Mouse (Mus musculus) cerebellum, adult 11 months (tissue): Measurements from ENCODE around the gene 1500009C09Rik.

Source experiments
- DNase-seq: peaks from one replicate; pipeline ENCODE4 v3.0.0; 2022

Gene 1500009C09Rik

DNA sequence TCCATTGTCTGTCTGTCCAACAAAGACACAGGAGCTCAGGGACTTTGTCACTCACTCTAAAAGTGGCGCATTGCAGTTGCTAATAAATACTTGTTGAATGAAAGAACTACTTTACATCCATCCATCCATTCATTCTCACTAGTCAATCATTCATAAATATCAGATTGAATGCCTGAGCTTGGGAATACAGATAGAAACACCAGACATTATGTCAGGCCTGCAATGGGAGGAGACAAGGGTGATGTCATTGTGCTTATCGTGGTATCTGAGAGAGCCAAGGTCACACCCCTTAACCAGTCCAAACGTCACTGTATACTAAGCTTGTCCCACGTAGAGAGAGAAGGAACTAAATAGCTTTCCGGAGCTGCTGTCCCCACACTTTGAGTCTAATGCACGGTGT lies at the start of gene 1500009C09Rik:
Gene 1500009C09Rik (plus strand): TSS at position 301 of the 400 bp plus-strand sequence.
- DNase-seq, result no peak

DNA sequence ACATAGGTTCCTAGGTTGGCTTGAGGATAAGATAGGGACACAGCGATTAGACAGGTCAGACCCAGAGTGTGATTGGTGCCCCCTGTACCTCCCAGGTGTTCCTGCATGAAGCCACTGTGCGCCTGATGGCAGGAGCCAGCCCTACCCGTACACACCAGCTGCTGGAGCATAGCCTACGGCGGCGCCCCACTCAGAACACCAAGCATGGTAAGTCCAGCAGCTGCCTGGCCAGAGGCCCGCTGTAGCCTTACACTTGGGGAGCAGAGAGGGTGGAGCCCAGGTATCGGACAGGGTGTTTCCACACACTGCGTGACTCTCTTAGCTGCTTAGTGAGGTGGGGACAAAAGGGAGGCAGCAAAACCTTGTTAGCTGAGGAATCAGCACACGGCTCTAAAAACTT lies 49.1 kb upstream of the 1500009C09Rik start:
- DNase-seq, result no peak

DNA sequence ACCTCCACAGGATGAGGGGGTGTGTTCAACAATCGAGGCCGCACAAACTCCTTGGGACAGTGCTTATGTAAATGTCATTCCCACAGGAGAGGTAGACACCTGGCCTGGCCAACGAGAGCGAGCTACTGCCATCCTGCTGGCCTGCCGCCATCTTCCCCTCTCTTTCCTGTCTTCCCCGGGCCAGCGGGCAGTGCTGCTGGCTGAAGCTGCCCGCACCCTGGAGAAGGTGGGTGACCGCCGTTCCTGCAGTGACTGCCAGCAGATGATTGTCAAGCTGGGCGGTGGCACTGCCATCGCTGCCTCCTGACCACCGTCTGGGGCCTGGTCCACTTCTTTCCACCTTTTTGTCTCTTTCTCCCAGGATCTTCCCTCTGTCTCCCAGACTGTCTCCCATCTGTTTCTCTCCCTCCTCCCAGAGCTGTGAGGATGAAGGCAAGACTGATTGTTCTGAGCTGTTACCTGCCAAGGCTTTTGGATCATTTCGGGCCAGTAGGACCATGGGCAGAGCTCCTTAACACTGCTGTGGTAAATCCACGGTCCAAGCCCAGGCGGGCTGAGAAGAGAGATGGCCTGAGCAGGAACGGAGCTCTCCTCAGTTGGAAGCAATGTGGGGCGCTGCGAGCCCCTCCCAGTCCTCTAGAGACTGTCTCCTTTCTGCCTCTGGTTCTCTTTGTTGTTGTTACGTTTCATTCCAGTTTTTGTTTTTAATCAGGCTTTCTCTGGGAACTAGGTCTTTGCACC lies 48.4 kb upstream of the 1500009C09Rik start:
- peak; percentile 78 for DNase-seq

DNA sequence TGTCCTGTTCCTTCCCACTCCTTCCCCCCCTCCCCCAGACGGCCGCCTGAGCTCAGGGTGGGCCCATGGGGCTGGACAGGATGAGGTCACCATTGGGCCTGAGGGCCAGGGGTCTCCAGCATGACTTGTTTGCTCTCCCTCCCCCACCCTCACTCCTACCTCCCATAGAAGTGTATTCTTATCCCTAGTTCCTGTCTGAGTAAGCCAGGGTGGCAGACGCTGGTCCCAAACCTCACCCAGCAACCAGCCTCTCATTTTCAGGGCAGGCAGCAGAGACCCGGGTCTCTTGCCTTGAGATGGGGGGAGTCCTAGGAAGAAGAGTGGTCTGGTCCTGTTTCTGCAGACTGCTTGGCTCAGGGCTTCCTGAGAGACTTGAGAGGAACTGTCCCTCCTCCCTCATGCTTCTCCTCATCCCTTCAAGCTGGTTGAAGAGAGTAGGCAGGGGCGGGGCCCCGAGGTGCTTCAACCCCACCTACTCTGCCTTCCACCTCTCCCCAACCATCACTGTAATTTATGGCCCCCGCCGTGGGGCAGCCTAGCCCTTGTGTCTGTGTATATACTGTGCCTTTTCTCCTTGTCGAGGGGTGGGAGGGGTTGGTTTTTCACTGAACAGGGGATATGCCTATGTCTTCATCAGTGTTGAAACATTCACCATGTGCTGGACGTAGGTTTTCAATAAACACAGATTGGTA lies 47.4 kb upstream of the 1500009C09Rik start:
- no peak for DNase-seq

DNA sequence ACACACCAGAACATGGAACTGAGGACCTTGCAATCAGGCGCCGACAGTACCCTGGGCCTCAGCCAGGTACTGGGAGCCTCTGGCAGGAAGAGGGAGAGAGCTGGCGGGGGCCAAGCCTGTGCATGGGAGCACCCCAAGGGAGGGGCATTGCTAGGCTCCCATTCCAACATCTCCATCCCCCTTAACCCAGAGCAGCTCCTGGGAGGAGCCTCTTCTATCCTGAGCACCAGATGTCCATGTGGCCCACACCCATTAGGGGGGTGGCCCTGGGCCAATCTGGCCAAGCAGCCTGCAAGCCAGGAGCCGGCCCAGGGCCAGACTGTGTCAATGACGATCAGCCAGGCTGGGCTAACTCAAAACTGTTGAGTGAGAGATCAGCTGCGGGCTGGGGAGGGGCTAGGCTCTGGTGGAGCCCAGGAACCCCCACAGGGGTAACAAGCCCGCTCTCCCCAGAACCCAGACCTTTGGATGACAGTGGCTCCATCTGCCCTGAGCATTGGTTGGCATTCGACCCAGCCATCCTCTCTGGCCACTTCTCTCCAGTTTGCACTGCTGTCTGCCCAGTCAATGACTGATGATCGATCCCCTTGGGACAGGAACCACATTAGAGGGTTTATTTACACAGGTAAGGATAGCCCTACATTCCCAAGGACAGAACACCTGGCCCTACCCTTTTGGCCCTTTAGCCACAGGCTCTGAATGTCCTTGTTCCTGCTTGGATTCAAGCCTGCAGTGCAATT lies 45.7 kb upstream of the 1500009C09Rik start:
- DNase-seq, result peak; percentile 94

DNA sequence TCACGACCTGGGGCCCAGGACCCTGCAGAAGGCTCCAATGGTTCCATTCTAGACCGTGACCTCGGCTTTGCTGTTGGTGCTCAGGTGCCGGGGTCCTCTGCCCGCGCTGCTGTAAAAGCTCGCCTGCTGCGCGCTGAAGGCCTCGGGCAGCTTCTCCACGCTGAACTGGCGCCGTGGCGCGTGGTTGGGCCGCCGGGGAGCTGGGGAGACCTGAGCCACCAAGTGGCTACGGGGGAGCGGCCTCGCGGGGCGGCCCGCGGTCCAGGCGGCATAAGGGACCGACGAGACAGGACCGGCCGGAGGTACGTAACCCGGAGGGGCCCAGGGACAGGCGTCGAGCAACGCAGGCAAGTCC lies 45.1 kb upstream of the 1500009C09Rik start:
- DNase-seq, result no peak

DNA sequence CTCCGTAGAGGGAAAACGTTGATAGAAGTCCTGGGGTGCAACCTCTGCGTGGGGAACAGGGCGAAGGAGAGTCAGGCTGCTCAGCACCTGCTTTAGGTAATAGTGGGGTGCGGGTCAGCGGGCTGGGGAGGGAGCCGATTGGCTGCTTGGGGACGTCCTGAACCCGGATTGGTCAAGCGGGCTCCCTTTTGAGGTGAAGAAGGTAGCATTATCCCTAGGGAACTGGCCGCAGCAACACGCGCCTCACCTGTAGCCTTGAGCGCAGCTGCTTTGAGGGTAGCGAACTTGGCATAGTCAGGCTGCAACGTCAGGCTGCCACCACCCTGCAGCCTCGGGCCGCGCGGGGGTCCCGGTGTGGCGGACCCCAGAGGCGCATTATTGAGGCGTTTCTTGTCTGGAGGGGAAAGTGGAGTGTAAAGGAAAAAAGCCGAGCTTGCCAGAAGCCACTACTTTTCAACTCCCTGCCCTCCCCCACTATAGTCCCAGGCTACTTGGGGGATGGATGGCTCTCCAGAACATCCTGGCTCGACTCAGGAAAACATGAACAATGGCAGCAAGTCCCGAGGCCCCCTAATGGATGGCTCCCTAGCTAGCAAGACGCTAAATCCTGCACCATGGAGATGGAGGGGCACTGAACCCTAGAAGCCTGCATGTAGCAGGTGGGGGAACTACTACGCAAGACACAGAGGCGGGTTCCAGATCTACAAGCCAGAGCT lies 44.5 kb upstream of the 1500009C09Rik start:
- no peak for DNase-seq

DNA sequence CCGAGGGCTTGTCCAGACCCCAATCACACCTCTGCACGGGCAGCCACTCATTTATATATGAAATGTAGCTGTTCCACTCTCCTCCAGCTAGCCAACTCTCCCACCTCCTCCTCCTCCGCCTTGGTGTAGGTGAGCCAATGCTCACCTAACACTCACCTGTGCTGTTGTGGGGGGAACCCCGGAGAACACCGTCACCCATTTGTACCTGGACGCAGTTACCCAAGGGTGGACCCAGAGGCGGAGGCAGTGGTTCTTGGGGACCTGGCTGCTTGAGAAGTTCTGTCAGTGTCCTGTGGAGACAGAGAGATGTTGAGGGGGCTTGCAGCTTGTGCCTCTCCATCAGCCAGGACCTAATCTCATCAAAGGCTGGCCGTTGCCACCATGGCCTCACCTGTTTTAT lies 43.9 kb upstream of the 1500009C09Rik start:
- DNase-seq, result no peak

DNA sequence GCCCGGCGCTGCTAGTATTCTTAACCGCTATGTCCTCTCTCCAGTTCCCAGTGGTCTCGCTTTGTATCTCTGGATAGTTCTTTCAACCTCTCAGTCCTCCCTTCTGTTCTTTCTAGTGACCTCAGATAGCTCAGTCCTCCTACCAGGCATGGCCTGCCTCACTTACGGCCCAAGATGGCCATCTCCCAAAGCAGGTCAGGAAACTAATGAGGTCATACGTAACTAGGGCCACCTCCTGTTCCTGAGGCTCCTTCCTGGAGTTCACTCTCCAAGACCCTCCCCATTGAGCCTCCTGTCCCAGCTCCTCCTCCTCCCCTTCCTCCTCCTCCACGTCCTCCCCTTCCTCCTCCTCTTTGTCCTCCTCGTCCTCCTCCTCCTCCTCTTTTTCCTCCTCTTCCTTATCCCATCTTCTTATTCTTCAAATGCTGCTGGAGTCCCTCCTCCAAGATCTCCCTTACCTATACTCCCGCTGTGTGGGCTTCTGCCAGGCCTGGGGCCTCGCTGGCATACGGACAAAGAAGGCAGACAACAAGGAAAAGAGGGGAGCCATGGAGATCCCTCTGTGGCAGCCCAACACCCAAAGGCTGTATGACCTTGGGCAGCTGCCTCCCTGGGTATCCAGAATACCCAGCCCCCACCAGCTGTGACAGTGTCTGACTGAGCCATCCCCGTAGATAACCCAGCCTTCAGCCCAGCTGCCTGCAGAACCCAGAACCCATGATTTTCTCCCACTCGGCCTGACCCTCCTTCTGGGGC lies 42.7 kb upstream of the 1500009C09Rik start:
- DNase-seq, result no peak

DNA sequence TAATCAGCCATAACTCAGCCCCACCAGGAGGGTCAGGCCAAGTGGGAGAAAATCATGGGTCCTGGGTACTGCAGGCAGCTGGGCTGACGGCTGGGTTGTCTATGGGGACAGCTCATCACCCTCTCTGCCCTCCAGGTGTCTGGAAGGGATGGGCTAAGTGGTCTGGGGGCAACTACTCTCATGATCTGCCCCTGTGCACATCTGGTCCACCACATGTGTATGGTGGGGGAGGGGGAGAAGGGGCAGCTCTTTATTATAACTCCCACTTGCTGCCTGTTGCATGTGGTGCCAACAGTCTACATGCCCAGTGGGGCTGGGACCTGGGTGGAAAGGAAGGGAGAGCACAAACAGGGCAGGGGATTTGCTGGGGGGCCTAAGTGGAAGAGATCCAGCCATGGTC lies 41.4 kb upstream of the 1500009C09Rik start:
- DNase-seq, result no peak

DNA sequence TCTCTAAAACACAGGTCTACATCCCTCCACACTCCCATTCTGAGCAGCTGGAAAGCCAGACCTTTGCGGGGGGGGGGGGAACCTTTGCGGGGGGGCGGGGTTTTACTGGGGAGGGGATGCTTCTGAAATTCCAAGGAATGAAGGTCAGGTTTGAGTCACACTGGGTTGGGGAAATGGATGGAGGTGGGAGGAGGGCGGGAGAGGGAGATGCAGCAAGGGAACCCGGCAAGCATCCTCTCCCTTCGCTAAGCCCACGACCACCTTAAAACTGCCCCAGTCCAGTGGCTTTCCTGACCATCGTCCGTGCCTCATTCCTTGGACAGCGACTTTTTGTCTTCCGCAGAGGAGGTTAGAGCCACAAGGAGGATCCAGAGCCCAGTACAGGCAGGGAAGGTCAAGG lies 40.9 kb upstream of the 1500009C09Rik start:
- DNase-seq, result no peak

DNA sequence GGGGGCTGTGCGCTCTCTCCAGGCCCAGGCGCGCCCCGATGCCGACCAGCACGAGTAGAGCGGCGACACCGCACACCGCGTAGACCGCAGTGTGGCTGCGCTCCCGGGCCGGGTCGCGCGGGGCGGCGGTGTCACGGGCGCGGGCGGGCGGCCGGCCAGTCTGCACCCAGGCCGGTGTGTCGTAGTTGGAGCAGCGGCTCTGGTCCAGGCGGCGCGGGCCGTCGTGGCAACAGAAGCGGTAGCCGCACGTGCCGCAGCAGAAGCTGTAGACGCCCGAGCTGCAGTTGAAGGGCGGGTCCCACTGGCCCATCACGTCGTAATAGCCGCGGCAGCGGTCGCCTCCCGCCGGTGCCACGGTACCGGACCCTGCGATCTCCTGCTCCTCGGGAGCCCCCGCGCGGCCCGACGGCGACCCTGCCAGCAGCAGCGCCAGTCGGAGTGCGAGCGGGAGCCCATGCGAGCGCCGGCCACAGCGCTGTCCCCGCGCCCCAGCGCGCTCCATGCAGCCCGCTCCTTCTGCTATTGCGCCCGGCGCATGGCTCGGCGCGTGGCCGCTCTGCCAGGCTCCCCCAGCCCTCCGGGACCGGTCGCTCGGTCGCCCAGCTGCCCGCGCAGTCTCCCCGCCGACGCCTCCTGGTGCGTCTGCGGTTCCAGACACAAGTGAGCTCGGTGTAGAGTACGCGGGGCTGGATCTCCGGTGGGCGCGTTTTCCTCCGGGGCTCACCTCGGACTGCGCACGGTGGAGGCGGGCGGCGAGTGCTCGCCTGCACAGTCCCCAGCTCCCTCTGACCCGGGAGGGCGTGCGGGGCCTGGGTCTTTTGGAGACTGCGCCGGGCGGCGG lies 40.1 kb upstream of the 1500009C09Rik start:
- DNase-seq, result peak; percentile 65

DNA sequence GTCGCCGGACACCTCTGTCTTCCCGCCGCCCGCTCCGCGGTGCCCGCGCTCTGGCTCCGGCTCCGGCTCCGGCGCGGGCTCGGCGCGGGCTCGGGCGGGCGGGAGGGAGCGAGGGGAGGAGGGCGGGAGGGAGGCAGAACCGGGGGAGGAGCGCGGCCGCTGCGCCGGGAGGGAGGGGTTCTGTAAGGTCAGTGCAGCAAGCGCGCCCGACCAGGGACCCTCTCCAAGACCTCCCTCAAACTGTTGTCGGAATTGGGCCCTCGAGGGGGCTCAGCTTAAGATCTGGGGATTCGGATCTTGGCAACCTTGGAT lies 39.5 kb upstream of the 1500009C09Rik start, which contains the start of gene Shisa8:
Gene Shisa8 (minus strand): TSS at position 64 of the 312 bp plus-strand sequence.
- DNase-seq, result no peak

DNA sequence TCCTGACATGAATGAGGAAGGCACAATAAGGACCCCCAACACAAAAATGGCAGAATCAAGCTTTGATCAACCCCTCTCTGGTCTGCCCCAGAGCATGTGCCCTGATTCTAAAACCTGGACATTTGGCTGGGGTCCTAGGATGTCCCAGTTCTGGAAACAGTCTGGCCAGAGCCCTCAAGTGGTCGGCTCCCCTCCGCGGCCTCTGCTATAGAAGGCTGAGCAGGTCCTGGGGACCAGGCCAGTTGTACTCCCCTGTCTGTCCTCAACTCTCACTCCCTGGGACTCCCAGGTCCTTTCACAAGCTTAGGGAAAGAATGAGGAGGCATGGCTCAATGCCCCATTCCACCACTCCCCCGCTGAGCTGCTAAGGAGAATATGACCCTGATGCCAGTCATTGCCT lies 39.0 kb upstream of the 1500009C09Rik start:
- DNase-seq, result no peak

DNA sequence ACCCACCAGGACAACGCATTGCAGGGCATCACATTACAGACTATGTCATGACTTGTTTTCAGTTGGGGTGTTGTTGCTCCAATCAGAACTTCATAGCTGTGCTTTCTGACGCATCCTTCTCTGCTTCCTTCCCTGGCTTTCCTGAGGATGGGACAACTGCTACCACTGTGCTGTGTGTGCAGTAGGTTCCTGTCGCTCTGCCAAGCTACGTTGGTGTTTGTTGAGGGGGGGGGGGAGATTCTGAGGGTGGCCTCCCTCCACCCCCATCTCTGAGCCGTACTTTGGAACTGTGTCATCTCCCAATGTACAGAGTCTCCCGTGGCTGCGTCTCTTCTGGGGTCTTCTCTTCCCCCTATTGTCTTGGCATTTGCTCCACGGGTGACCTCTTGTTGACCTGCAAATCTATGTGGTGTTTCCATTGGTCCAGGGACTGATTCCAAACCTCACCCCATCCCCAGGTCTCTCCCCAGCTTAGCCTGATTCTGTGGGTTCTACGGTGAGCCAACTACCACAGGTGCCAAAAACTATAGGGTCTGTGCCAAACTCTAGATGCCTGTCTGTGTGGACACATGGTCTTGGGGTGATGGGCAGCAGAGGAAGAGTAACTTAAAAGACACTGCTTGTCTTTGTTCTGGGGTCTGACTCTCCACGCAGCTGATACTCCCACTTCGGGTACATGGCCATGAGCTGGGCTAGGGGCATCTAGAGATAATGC lies 36.7 kb upstream of the 1500009C09Rik start:
- DNase-seq, result peak; percentile 69

DNA sequence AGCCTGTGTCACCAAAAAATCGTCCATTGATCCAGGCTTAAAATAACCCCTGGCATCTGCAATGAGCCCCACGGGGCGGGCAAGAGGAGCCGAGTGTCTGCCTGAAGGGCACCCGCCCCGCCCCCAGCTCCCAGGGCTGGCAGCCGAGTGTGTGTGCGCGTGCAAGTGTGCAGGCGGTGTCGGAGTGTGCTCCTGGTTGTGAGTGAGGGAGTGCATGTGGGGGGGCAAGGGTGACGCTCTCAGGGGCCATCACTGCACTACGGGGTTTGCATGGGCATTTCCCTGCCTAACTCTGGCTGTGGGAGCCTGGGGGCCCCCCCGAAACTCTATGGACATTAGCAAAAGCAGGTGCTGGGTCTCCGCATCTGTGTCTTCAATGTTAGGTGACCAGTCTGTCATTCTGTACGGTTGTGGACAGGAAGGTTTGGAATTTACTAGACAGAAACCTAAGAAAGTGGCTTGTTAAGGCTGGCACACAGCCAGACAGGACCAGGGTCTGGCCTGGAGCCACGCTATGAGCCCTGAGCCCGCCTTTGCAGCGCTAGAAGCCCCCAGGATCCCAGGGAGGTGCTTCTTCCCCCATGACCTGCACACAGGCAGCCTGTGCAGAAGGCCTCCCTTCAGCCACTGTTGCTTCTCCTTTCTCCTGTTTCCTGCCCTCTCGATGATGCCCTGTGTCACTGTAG lies 35.9 kb upstream of the 1500009C09Rik start:
- no peak for DNase-seq

DNA sequence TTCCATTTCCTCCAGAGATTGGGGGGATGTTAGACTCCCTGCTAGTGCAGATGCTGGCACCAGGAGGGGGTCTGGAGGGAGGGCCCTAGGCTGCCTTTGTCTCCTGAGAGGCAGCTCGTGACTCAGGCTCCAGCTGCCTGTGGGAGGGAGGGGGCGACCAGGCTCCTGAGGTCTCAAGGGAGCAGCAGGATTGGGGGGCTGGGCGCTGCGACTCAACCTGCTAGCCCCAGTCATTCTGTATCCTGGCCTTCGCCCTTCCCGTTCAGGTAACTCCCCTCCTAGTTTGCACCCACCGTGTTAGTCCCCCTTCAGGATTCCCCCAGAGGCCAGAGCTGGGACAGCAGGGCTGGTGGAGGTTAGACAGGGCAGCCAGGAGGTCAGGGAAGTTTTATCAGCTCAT lies 35.2 kb upstream of the 1500009C09Rik start:
- DNase-seq, result no peak

DNA sequence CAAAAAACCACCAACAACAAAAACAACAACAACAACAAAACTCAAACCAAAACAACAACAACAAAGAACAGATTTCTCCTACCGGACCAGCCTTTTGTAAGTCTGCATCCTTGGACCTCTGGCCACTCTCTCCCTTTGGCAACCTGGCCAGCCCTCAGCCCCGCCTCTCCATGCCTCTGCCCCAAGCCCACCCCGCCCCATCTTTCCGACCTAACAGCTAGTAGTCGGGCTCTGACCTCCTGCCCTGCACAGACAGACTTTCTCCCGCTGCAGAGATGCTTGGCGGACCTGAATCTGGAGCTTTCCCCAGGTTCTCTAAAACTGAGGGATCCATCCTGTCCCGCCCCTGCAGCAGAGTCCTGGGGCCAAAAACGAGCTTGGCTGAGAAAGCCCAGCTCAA lies 34.2 kb upstream of the 1500009C09Rik start:
- DNase-seq, result no peak

DNA sequence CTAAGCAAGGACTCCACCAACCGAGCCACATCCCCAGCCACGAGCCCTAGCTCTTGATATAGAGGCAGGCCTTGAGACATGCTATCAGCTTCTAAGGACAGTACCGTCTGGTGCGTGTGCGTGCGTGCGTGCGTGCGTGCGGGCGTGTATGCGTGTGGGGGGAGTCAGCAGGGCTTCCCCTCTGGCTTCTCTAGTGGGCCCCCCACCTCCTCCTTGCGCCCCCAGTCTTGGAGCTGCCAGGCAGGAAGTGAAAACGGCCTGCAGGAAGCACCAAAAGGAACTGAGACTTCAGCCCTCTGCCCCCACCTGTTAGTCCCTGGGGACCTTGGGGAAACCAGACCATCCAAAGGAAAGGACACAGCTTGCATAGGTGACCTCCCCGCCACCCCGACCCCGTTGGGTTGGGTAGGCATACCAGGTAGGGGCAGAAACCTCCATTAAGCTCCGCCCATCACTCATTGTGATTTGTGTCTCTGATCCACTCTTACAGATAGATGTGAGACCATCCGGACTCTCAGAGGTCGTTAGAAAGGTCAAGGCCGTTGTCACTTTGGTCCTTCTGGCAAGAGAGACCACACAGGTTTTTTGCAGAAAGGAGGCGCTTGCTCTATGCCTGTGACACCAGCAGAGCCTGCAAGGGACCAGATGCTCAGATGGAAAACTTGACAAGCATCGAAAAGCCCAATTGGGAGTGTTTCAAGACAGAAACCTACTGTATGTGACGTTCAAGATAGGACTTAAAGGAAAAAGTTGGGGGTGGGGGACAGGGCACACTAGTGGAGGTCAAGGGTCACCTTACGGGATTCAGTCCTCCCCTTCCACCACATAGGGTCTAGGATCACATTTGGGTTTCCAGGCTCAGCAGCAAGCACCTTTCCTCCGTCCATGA lies 33.2 kb upstream of the 1500009C09Rik start:
- DNase-seq, result no peak
